Mouse (Mus musculus) liver, adult 2 months (tissue): ENCODE results near the gene Pard3.

Experiments
- CTCF ChIP-seq: fragments of 200-500 bp; IDR thresholded peaks from 2 replicates; pipeline ENCODE4 v1.5.1; 2011; ENCODE audit warnings: low read depth, low read length, control low read depth
- POLR2A ChIP-seq: fragments of 200-500 bp; IDR thresholded peaks from 2 replicates; pipeline ENCODE4 v1.6.1; 2011; ENCODE audit warnings: low read length, control low read depth; ENCODE audit not compliant: insufficient read depth; ENCODE audit errors: extremely low read depth

DNA sequence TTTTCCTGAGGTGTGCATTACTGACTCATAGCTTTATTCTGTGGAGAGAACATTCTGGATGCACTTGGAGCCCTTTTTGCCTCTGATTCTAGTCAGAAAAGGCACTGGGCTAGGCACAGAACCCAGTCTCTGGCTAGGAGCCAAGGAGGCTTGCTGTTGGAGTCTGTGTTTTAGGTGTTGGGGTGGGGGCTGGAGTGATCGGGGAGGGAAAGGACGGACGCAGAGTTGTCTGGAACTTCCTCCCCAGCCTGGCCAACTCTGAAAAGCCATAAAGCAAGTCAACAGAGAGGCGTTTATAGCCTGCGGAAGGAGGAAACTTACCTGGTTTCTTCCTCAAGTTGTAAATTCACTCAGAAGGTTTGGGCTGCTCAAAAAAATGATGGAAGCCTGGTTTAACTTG lies 70.6 kb downstream of the Pard3 start:
- no peak for TF ChIP-seq CTCF
- TF ChIP-seq POLR2A: no peak
